8 mouse cellular contexts compared by ENCODE assay signal in genomic region chr3:122312078-122312477, GRCm38 (mm10). TPM values are rescaled to one million over a fixed set of nuclear protein-coding genes. Genes with fewer than 3 reads are reported as not detected.
A peak's percentile ranks its signal among the peaks of the same experiment; 100 is the strongest.
DNase-seq lines count a peak whose midpoint lies in the region; ATAC-seq and TF ChIP-seq lines count a peak whose summit lies in the region.
"Had no signal": no experiment of that assay in that cellular context is flagged by ENCODE, and none has a peak within 500 bp of the region (broad histone marks: within the 10 kb centered on the region; RNA-seq: fewer than 3 reads in every experiment).

No protein-coding gene starts in this region.

- H3K9me3 ChIP-seq in forebrain, embryonic 14.5 days (replicated peaks; ENCODE audit: control insufficient read depth, low read length) = no peaks in the 10 kb centered on the region
- no peaks in the 10 kb centered on the region for H3K9me3 ChIP-seq in hindbrain, postnatal 0 days (ENCODE audit: low read length)
- H3K9me3 ChIP-seq in midbrain, embryonic 16.5 days (replicated peaks; ENCODE audit: control insufficient read depth, low read length, poor library complexity, severe bottlenecking) = no peaks in the 10 kb centered on the region
- H3K9me3 ChIP-seq: limb, embryonic 12.5 days had no signal

- TF ChIP-seq CTCF in hindbrain, postnatal 0 days (IDR thresholded peaks at IDR 0.05; ENCODE audit: low read depth) = peak; percentile 98

- peak; percentile 30 for ATAC-seq in forebrain, embryonic 14.5 days
- peak; percentile 36; the same call in 1 of the 2 replicates for ATAC-seq in hindbrain, postnatal 0 days
- ATAC-seq in midbrain, embryonic 16.5 days = 0 out of 2 replicates have a peak, but pooled peaks have one; percentile 30

- no peaks in the 10 kb centered on the region for H3K36me3 ChIP-seq in forebrain, embryonic 14.5 days (ENCODE audit: control insufficient read depth, insufficient read depth, low read length)
- no peaks in the 10 kb centered on the region for H3K36me3 ChIP-seq in hindbrain, postnatal 0 days (ENCODE audit: insufficient read depth, low read length)
- H3K36me3 ChIP-seq in midbrain, embryonic 16.5 days (ENCODE audit: control insufficient read depth, insufficient read depth, low read length) = no peaks in the 10 kb centered on the region
- H3K36me3 ChIP-seq: limb, embryonic 12.5 days had no signal

- H3K4me1 ChIP-seq in forebrain, embryonic 14.5 days (ENCODE audit: control insufficient read depth, insufficient read depth, low read length) = no peaks in the 10 kb centered on the region
- H3K4me1 ChIP-seq in hindbrain, postnatal 0 days (ENCODE audit: insufficient read depth, low read length) = no peaks in the 10 kb centered on the region
- H3K4me1 ChIP-seq in midbrain, embryonic 16.5 days (ENCODE audit: control insufficient read depth, insufficient read depth, low read length) = peaks cover 6% of the 10 kb centered on the region; the same call in 1 of the 2 replicates

- no peak overlapping the region for H3K4me2 ChIP-seq in forebrain, embryonic 14.5 days (ENCODE audit: low read length)
- no peak overlapping the region for H3K4me2 ChIP-seq in hindbrain, postnatal 0 days (ENCODE audit: low read depth, low read length)
- no peak overlapping the region for H3K4me2 ChIP-seq in midbrain, embryonic 16.5 days (ENCODE audit: low read length)
- H3K4me2 ChIP-seq: limb, embryonic 12.5 days had no signal

- no peak overlapping the region for H3K27ac ChIP-seq in forebrain, embryonic 14.5 days (ENCODE audit: low read depth, low read length)
- H3K27ac ChIP-seq in hindbrain, postnatal 0 days = no peak overlapping the region
- no peak overlapping the region for H3K27ac ChIP-seq in midbrain, embryonic 16.5 days (ENCODE audit: low read length)
- H3K27ac ChIP-seq: limb, embryonic 12.5 days had no signal

- H3K27me3 ChIP-seq in forebrain, embryonic 14.5 days (replicated peaks; ENCODE audit: control insufficient read depth, insufficient read depth, low read length) = no peaks in the 10 kb centered on the region
- H3K27me3 ChIP-seq in hindbrain, postnatal 0 days (ENCODE audit: insufficient read depth, low read length) = no peaks in the 10 kb centered on the region
- no peaks in the 10 kb centered on the region for H3K27me3 ChIP-seq in midbrain, embryonic 16.5 days (ENCODE audit: control insufficient read depth, insufficient read depth, low read depth, low read length)
- H3K27me3 ChIP-seq: limb, embryonic 12.5 days had no signal

- no peak overlapping the region for H3K9ac ChIP-seq in forebrain, embryonic 14.5 days (ENCODE audit: low read length)
- H3K9ac ChIP-seq in hindbrain, postnatal 0 days (replicated peaks; ENCODE audit: low read length) = no peak overlapping the region
- no peak overlapping the region for H3K9ac ChIP-seq in midbrain, embryonic 16.5 days (ENCODE audit: low read depth, low read length)
- H3K9ac ChIP-seq: limb, embryonic 12.5 days had no signal

- DNase-seq in Muller cell, postnatal 12 days (ENCODE audit: inconsistent ontology term) = peak; percentile 63
- peak; percentile 65 for DNase-seq in c-Kit-positive CD71-positive TER-119-positive erythroid progenitor cells, embryonic 14.5 days (ENCODE audit: low spot score)
- DNase-seq in forebrain, embryonic 14.5 days (ENCODE audit: low spot score) = peak; percentile 84
- peak; percentile 87 for DNase-seq in hindbrain, postnatal 0 days (ENCODE audit: low spot score)
- DNase-seq in left cerebral cortex, postnatal 25 days (ENCODE audit: low spot score in 2 of 2) = peak; percentile 78 to 86
- peak; percentile 60 to 85 for DNase-seq in spleen, adult 18-20 months

- H3K4me3 ChIP-seq in forebrain, embryonic 14.5 days (ENCODE audit: low read depth, low read length) = no peak overlapping the region
- no peak overlapping the region for H3K4me3 ChIP-seq in hindbrain, postnatal 0 days (ENCODE audit: low read length)
- no peak overlapping the region for H3K4me3 ChIP-seq in midbrain, embryonic 16.5 days (ENCODE audit: low read depth, low read length)
- H3K4me3 ChIP-seq: limb, embryonic 12.5 days had no signal

- intact Hi-C loops in left cerebral cortex, postnatal 25 days (cut with DNase I) = loop anchor here (1.0 to 10.0 kb wide), 3 partner anchors 154 to 473 kb away; no protein-coding TSS in a partner anchor

- 12% methylated on average over 2 of the region's 2 CpGs for WGBS in forebrain, embryonic 14.5 days
- 13% methylated on average over 2 of the region's 2 CpGs for WGBS in hindbrain, postnatal 0 days
- WGBS in midbrain, embryonic 16.5 days = 17% methylated on average over 2 of the region's 2 CpGs

RNA-seq across cellular contexts. Expression of gene Bcar3, which starts 18.1 kb away (rescaled TPM):
- 4.2 and 6.8 TPM in 2 replicates for polyA plus RNA-seq in forebrain, embryonic 14.5 days (2014; fragmentation: Nextera tagmentation; extraction: Ambion mirVana)
- 23.8 and 29.4 TPM in 2 replicates for total RNA-seq in hindbrain, postnatal 0 days (2014; rRNA removed)
- 6.3 and 7.7 TPM in 2 replicates for polyA plus RNA-seq in hindbrain, postnatal 0 days (2015; fragmentation: Nextera tagmentation; extraction: Ambion mirVana)
- total RNA-seq in left cerebral cortex, postnatal 25 days (2021) = 10 to 100 TPM; 16.1 TPM
- 7.5 and 7.6 TPM in 2 replicates for polyA plus RNA-seq in midbrain, embryonic 16.5 days (2015; fragmentation: Nextera tagmentation; extraction: Ambion mirVana)

RNA-seq across cellular contexts. Expression of gene Dnttip2, which starts 37.9 kb away (rescaled TPM):
- polyA plus RNA-seq in forebrain, embryonic 14.5 days (2014; fragmentation: Nextera tagmentation; extraction: Ambion mirVana) = 60.5 and 61.0 TPM in 2 replicates
- 8.5 and 9.9 TPM in 2 replicates for total RNA-seq in hindbrain, postnatal 0 days (2014; rRNA removed)
- 43.7 and 48.6 TPM in 2 replicates for polyA plus RNA-seq in hindbrain, postnatal 0 days (2015; fragmentation: Nextera tagmentation; extraction: Ambion mirVana)
- total RNA-seq in left cerebral cortex, postnatal 25 days (2021) = 10 to 100 TPM; 27.1 to 30.3 TPM
- polyA plus RNA-seq in midbrain, embryonic 16.5 days (2015; fragmentation: Nextera tagmentation; extraction: Ambion mirVana) = 42.6 and 48.3 TPM in 2 replicates
